Mouse (Mus musculus): ENCODE data around the gene Arhgap8. TPM values are rescaled to one million over a fixed set of nuclear protein-coding genes. Genes with fewer than 3 reads are reported as not detected.

The Arhgap8 gene
- polyA plus RNA-seq, 1 experiment from 2014 or later: 4.1 TPM

GRCm38 (mm10) chr15:84772191-84773111 lies 52.6 kb downstream of the Arhgap8 start:
- no peak for ATAC-seq (ENCODE audit: insufficient number of reproducible peaks, insufficient read depth, low FRiP score, low TSS enrichment)
- Histone ChIP-seq H3K36me3 (no peaks in the 10 kb centered on the region), H3K27me3 (no peaks in the 10 kb centered on the region), H3K4me1 (peaks cover 26% of the 10 kb centered on the region), H3K9ac (no peak overlapping the region), H3K4me2 (replicated peaks) (no peak overlapping the region), H3K27ac (no peak overlapping the region), H3K4me3 (no peak overlapping the region), H3K9me3 (no peaks in the 10 kb centered on the region)
- 80% methylated on average over 21 of the region's 21 CpGs for WGBS

GRCm38 (mm10) chr15:84775421-84776174 lies 55.7 kb downstream of the Arhgap8 start:
- H3K27ac ChIP-seq: peak overlapping the region; percentile 60; the same call in 1 of the 2 replicates
- no peak for ATAC-seq (ENCODE audit: insufficient number of reproducible peaks, insufficient read depth, low FRiP score, low TSS enrichment)
- H3K9me3 ChIP-seq: no peaks in the 10 kb centered on the region
- no peak overlapping the region for H3K9ac ChIP-seq
- WGBS: 44% methylated on average over 20 of the region's 20 CpGs
- no peak overlapping the region for H3K4me3 ChIP-seq
- no peaks in the 10 kb centered on the region for H3K27me3 ChIP-seq
- peaks cover 26% of the 10 kb centered on the region for H3K4me1 ChIP-seq
- no peaks in the 10 kb centered on the region for H3K36me3 ChIP-seq
- H3K4me2 ChIP-seq (replicated peaks): peak overlapping the region; percentile 28

GRCm38 (mm10) chr15:84778587-84778986 lies 58.7 kb downstream of the Arhgap8 start:
- WGBS: 51% methylated on average over 5 of the region's 5 CpGs
- H3K9ac ChIP-seq: no peak overlapping the region
- H3K27me3 ChIP-seq: no peaks in the 10 kb centered on the region
- H3K9me3 ChIP-seq: no peaks in the 10 kb centered on the region
- H3K27ac ChIP-seq: no peak overlapping the region
- H3K36me3 ChIP-seq: no peaks in the 10 kb centered on the region
- peaks cover 14% of the 10 kb centered on the region for H3K4me1 ChIP-seq
- no peak overlapping the region for H3K4me3 ChIP-seq
- ATAC-seq (ENCODE audit: insufficient number of reproducible peaks, insufficient read depth, low FRiP score, low TSS enrichment): no peak
- no peak overlapping the region for H3K4me2 ChIP-seq (replicated peaks)

GRCm38 (mm10) chr15:84784812-84785211 lies 65.0 kb downstream of the Arhgap8 start:
- no peak overlapping the region for H3K27ac ChIP-seq
- H3K4me1 ChIP-seq: no peaks in the 10 kb centered on the region
- 96% methylated on average over 16 of the region's 16 CpGs for WGBS
- no peak overlapping the region for H3K4me2 ChIP-seq (replicated peaks)
- H3K4me3 ChIP-seq: no peak overlapping the region
- no peak for ATAC-seq (ENCODE audit: insufficient number of reproducible peaks, insufficient read depth, low FRiP score, low TSS enrichment)
- H3K9me3 ChIP-seq: no peaks in the 10 kb centered on the region
- 0 out of 2 replicates have a peak, but pooled peaks cover 8% of the 10 kb centered on the region for H3K36me3 ChIP-seq
- no peaks in the 10 kb centered on the region for H3K27me3 ChIP-seq
- H3K9ac ChIP-seq: no peak overlapping the region

- Histone ChIP-seq H3K4me2 (replicated peaks) (no peak overlapping the region), H3K36me3 (peaks cover 15% of the 10 kb centered on the region; the same call in 1 of the 2 replicates), H3K27ac (no peak overlapping the region), H3K4me1 (no peaks in the 10 kb centered on the region), H3K4me3 (no peak overlapping the region), H3K9me3 (no peaks in the 10 kb centered on the region), H3K27me3 (no peaks in the 10 kb centered on the region), H3K9ac (no peak overlapping the region)
- ATAC-seq (ENCODE audit: insufficient number of reproducible peaks, insufficient read depth, low FRiP score, low TSS enrichment): no peak
- WGBS: 86% methylated on average over 10 of the region's 10 CpGs
These were observed 67.3 kb downstream of the Arhgap8 start for GRCm38 (mm10) chr15:84787161-84787560.

GRCm38 (mm10) chr15:84793649-84794048 lies 73.8 kb downstream of the Arhgap8 start:
- 77% methylated on average over 5 of the region's 5 CpGs for WGBS
- no peak overlapping the region for H3K27ac ChIP-seq
- H3K4me2 ChIP-seq (replicated peaks): no peak overlapping the region
- H3K27me3 ChIP-seq: no peaks in the 10 kb centered on the region
- no peaks in the 10 kb centered on the region for H3K4me1 ChIP-seq
- H3K9me3 ChIP-seq: no peaks in the 10 kb centered on the region
- H3K4me3 ChIP-seq: no peak overlapping the region
- ATAC-seq (ENCODE audit: insufficient number of reproducible peaks, insufficient read depth, low FRiP score, low TSS enrichment): no peak
- H3K9ac ChIP-seq: no peak overlapping the region
- peaks cover 31% of the 10 kb centered on the region for H3K36me3 ChIP-seq

GRCm38 (mm10) chr15:84800132-84800531 lies 80.3 kb downstream of the Arhgap8 start:
- WGBS: 90% methylated on average over 5 of the region's 5 CpGs
- H3K36me3 ChIP-seq: peaks cover 44% of the 10 kb centered on the region
- H3K9ac ChIP-seq: no peak overlapping the region

GRCm38 (mm10) chr15:84803685-84804084 lies 83.8 kb downstream of the Arhgap8 start:
- no peak for ATAC-seq (ENCODE audit: insufficient number of reproducible peaks, insufficient read depth, low FRiP score, low TSS enrichment)
- Histone ChIP-seq H3K27me3 (no peaks in the 10 kb centered on the region), H3K27ac (no peak overlapping the region), H3K4me2 (replicated peaks) (no peak overlapping the region), H3K4me1 (no peaks in the 10 kb centered on the region), H3K9me3 (no peaks in the 10 kb centered on the region), H3K4me3 (no peak overlapping the region), H3K9ac (no peak overlapping the region), H3K36me3 (peaks cover 24% of the 10 kb centered on the region; the same call in 1 of the 2 replicates)
- 58% methylated on average over 3 of the region's 3 CpGs for WGBS

More at GRCm38 (mm10) chr15:84800132-84800531, 80.3 kb downstream of the Arhgap8 start:
- Histone ChIP-seq H3K4me2 (replicated peaks) (no peak overlapping the region), H3K4me1 (no peaks in the 10 kb centered on the region), H3K27me3 (no peaks in the 10 kb centered on the region), H3K9me3 (no peaks in the 10 kb centered on the region), H3K27ac (no peak overlapping the region), H3K4me3 (no peak overlapping the region)
- no peak for ATAC-seq (ENCODE audit: insufficient number of reproducible peaks, insufficient read depth, low FRiP score, low TSS enrichment)

- ATAC-seq (ENCODE audit: insufficient number of reproducible peaks, insufficient read depth, low FRiP score, low TSS enrichment): no peak
- H3K27ac ChIP-seq: no peak overlapping the region
- no peak overlapping the region for H3K9ac ChIP-seq
- no peaks in the 10 kb centered on the region for H3K9me3 ChIP-seq
- WGBS: 84% methylated on average over 21 of the region's 21 CpGs
- no peaks in the 10 kb centered on the region for H3K27me3 ChIP-seq
- H3K4me3 ChIP-seq: no peak overlapping the region
- H3K36me3 ChIP-seq: peaks cover 10% of the 10 kb centered on the region; the same call in 1 of the 2 replicates
- no peak overlapping the region for H3K4me2 ChIP-seq (replicated peaks)
- no peaks in the 10 kb centered on the region for H3K4me1 ChIP-seq
These were observed 89.6 kb downstream of the Arhgap8 start for GRCm38 (mm10) chr15:84809275-84809952.

GRCm38 (mm10) chr15:84811126-84811525 lies 91.3 kb downstream of the Arhgap8 start:
- H3K4me3 ChIP-seq: no peak overlapping the region
- no peak overlapping the region for H3K4me2 ChIP-seq (replicated peaks)
- peaks cover 3% of the 10 kb centered on the region; the same call in 1 of the 2 replicates for H3K4me1 ChIP-seq
- no peak for ATAC-seq (ENCODE audit: insufficient number of reproducible peaks, insufficient read depth, low FRiP score, low TSS enrichment)
- no peaks in the 10 kb centered on the region for H3K27me3 ChIP-seq
- no peak overlapping the region for H3K27ac ChIP-seq
- H3K36me3 ChIP-seq: no peaks in the 10 kb centered on the region
- H3K9ac ChIP-seq: no peak overlapping the region
- H3K9me3 ChIP-seq: no peaks in the 10 kb centered on the region
- WGBS: 75% methylated on average over 5 of the region's 5 CpGs

GRCm38 (mm10) chr15:84812831-84813357 lies 93.0 kb downstream of the Arhgap8 start:
- Histone ChIP-seq H3K9me3 (no peaks in the 10 kb centered on the region), H3K27ac (no peak overlapping the region), H3K36me3 (no peaks in the 10 kb centered on the region), H3K4me3 (no peak overlapping the region), H3K4me2 (replicated peaks) (no peak overlapping the region), H3K27me3 (no peaks in the 10 kb centered on the region), H3K9ac (no peak overlapping the region), H3K4me1 (peaks cover 3% of the 10 kb centered on the region; the same call in 1 of the 2 replicates)
- ATAC-seq (ENCODE audit: insufficient number of reproducible peaks, insufficient read depth, low FRiP score, low TSS enrichment): no peak
- WGBS: 77% methylated on average over 11 of the region's 11 CpGs
